Mouse (Mus musculus): ENCODE measurements around the gene Ankub1.

- TF ChIP-seq EP300 (IDR thresholded peaks at IDR 0.05; ENCODE audit: low read depth): no peak
- TF ChIP-seq CTCF (IDR thresholded peaks at IDR 0.05; ENCODE audit: low read depth): no peak
Measured at GRCm38 (mm10) chr3:57696249-57696648, 3.6 kb upstream of the Ankub1 start.

All from heart, postnatal 0 days (tissue).